Mouse (Mus musculus): ENCODE measurements around the gene Prkce. TPM values are rescaled to one million over a fixed set of nuclear protein-coding genes. Genes with fewer than 3 reads are reported as not detected.

Gene Prkce
- total and polyA plus RNA-seq, 3 experiments, result 2.0 to 6.1 (median 2.7) TPM

DNA sequence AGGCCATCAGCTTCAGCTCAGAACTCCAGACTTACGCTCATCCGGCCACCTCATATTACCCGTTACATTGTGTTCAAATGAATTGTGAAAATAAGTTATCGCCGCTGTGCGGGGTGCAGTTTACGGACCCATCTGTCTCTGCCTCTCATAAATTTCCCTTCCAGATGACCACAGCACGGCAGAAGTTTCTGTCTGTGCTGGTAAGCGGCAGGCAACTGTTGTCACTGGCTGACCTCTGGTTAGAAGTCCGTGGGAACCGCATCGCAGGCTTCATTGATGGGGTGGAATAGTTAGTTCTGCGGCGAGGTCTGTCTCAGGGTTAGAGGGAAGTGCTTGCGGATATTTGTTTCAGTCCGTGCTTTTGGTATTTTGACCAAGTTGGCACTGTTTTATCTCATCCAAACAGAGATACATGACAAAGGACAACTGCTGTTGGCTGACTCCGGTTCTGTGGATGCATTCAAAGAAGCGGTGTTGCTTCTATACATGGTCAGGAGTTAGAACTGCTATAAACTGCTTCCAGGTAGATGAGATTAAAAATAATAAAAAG, 372.4 kb downstream of the Prkce start:
- DNase-seq (ENCODE audit: low spot score), result no peak
- no peaks in the 10 kb centered on the region for H3K36me3 ChIP-seq (replicated peaks)
- no peaks in the 10 kb centered on the region for H3K4me1 ChIP-seq (ENCODE audit: insufficient read depth, low read depth, low read length)
- TF ChIP-seq CTCF (IDR thresholded peaks at IDR 0.05; ENCODE audit: low read depth, low read length), result no peak
- no peak for TF ChIP-seq POLR2AphosphoS5 (IDR thresholded peaks at IDR 0.05; ENCODE audit: insufficient replicate concordance, low read depth, low read length)
- TF ChIP-seq GATA2 (IDR thresholded peaks at IDR 0.05; ENCODE audit: borderline replicate concordance, low read depth, low read length), result no peak
- no peak for TF ChIP-seq GATA1 (IDR thresholded peaks at IDR 0.05; ENCODE audit: borderline replicate concordance, low read length)
- TF ChIP-seq TAL1 (conservative IDR thresholded peaks at IDR 0.05; ENCODE audit: low read depth, low read length), result no peak
- no peak for ATAC-seq (ENCODE audit: extremely low read depth, insufficient number of reproducible peaks, low FRiP score, poor library complexity, severe bottlenecking)
- H3K9me3 ChIP-seq (replicated peaks), result peaks cover 19% of the 10 kb centered on the region
- H3K27me3 ChIP-seq (ENCODE audit: insufficient read depth, low read length), result no peaks in the 10 kb centered on the region
- no peak overlapping the region for H3K4me3 ChIP-seq (ENCODE audit: low read depth, low read length)

DNA sequence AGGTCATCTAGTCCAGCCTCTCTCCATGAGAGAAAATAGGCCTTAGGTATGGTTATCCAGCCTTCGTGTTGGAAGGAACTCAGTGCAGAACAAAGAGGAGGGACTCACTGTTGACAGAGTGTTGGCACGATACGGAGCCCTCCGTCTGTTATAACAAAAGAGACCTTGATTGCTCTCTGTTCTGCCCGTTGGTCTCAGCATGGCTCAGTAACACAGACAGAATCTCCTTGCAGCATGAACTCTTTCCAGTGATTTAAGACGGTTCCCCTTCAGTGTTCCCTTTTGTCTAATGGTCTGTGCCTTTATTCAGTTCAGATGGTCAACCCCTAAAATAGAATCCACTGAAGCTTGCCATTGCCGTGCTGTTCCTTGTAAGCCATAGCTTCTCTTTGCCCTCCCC, 378.9 kb downstream of the Prkce start:
- DNase-seq (ENCODE audit: low spot score) (no peak), ATAC-seq (ENCODE audit: extremely low read depth, insufficient number of reproducible peaks, low FRiP score, poor library complexity, severe bottlenecking) (no peak)
- peaks cover 25% of the 10 kb centered on the region for H3K9me3 ChIP-seq (replicated peaks)
- H3K36me3 ChIP-seq (replicated peaks), result no peaks in the 10 kb centered on the region
- no peaks in the 10 kb centered on the region for H3K27me3 ChIP-seq (ENCODE audit: insufficient read depth, low read length)
- TF ChIP-seq POLR2AphosphoS5 (IDR thresholded peaks at IDR 0.05; ENCODE audit: insufficient replicate concordance, low read depth, low read length) (no peak), GATA2 (IDR thresholded peaks at IDR 0.05; ENCODE audit: borderline replicate concordance, low read depth, low read length) (no peak), CTCF (IDR thresholded peaks at IDR 0.05; ENCODE audit: low read depth, low read length) (no peak)
- no peak overlapping the region for H3K4me3 ChIP-seq (ENCODE audit: low read depth, low read length)
- H3K4me1 ChIP-seq (ENCODE audit: insufficient read depth, low read depth, low read length), result no peaks in the 10 kb centered on the region

DNA sequence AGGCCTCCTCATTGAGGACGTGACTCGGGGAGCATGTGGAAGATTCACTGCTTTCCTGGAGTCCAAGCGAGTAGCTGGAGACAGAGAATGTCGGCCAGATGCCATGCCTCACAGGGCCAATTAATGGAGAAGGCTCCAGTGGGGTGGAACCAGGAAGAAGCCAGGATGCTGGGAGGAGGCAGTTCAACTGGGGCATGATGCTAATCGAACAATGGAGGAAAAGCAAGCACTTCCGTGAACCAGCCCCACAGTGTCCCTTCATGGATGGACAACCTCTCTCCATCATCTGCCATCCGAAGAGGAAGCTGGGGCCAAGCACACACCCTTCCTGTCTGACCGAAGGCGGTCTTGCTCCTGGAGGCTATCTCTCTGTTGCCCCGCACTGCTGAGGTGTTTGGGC, 381.5 kb downstream of the Prkce start:
- TF ChIP-seq GATA1 (IDR thresholded peaks at IDR 0.05; ENCODE audit: borderline replicate concordance, low read length) (no peak), GATA2 (IDR thresholded peaks at IDR 0.05; ENCODE audit: borderline replicate concordance, low read depth, low read length) (no peak), POLR2AphosphoS5 (IDR thresholded peaks at IDR 0.05; ENCODE audit: insufficient replicate concordance, low read depth, low read length) (no peak), CTCF (IDR thresholded peaks at IDR 0.05; ENCODE audit: low read depth, low read length) (no peak), TAL1 (conservative IDR thresholded peaks at IDR 0.05; ENCODE audit: low read depth, low read length) (no peak)
- ATAC-seq (ENCODE audit: extremely low read depth, insufficient number of reproducible peaks, low FRiP score, poor library complexity, severe bottlenecking), result no peak
- H3K4me1 ChIP-seq (ENCODE audit: insufficient read depth, low read depth, low read length), result no peaks in the 10 kb centered on the region
- H3K4me3 ChIP-seq (ENCODE audit: low read depth, low read length), result no peak overlapping the region
- no peaks in the 10 kb centered on the region for H3K36me3 ChIP-seq (replicated peaks)
- no peaks in the 10 kb centered on the region for H3K27me3 ChIP-seq (ENCODE audit: insufficient read depth, low read length)
- H3K9me3 ChIP-seq (replicated peaks), result peaks cover 45% of the 10 kb centered on the region
- no peak for DNase-seq (ENCODE audit: low spot score)

DNA sequence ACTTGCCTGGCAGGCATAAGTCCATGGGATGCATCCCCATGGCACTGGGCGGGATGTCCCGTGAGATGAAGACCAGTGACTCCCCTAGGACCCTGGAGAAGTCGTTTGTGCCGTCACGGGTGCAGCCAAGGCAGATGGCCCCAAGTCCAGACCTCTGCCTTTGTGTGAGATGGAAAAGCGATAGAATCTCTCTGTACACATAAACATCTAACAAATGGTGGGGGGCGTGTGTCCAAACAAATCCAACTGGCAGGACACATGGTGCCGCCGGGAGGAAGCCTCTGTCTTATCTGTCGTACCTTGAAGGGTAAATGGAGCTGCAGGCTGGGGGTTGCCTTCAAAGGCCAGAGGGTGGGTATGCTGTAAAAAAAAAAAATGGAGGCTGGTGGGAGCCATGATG, 384.0 kb downstream of the Prkce start:
- no peaks in the 10 kb centered on the region for H3K4me1 ChIP-seq (ENCODE audit: insufficient read depth, low read depth, low read length)
- H3K4me3 ChIP-seq (ENCODE audit: low read depth, low read length), result no peak overlapping the region
- no peaks in the 10 kb centered on the region for H3K27me3 ChIP-seq (ENCODE audit: insufficient read depth, low read length)
- no peak for DNase-seq (ENCODE audit: low spot score)
- no peaks in the 10 kb centered on the region for H3K36me3 ChIP-seq (replicated peaks)
- no peak for ATAC-seq (ENCODE audit: extremely low read depth, insufficient number of reproducible peaks, low FRiP score, poor library complexity, severe bottlenecking)
- TF ChIP-seq CTCF (IDR thresholded peaks at IDR 0.05; ENCODE audit: low read depth, low read length), result no peak
- no peak for TF ChIP-seq TAL1 (conservative IDR thresholded peaks at IDR 0.05; ENCODE audit: low read depth, low read length)
- no peak for TF ChIP-seq POLR2AphosphoS5 (IDR thresholded peaks at IDR 0.05; ENCODE audit: insufficient replicate concordance, low read depth, low read length)
- no peak for TF ChIP-seq GATA1 (IDR thresholded peaks at IDR 0.05; ENCODE audit: borderline replicate concordance, low read length)
- no peak for TF ChIP-seq GATA2 (IDR thresholded peaks at IDR 0.05; ENCODE audit: borderline replicate concordance, low read depth, low read length)
- H3K9me3 ChIP-seq (replicated peaks), result peaks cover 46% of the 10 kb centered on the region

DNA sequence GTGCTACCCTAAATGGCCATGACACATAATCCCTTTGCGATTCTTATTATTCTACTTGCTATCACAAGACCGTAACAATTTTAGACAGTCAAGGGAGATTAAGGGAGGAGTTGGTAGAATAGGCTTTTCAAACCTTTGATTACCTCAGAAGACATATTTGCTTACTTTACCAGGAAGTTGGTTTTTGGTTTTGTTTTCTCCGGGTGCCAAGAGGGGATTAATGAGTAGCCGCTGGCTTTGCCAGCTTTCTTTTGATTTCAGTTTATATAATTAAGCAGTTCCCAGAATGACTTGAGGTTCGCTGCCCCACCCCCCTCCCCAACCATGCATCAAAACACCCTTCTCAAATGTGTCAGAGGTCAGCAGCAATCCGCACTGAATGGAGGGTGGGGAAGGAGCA, 384.4 kb downstream of the Prkce start:
- Histone ChIP-seq H3K27me3 (ENCODE audit: insufficient read depth, low read length) (no peaks in the 10 kb centered on the region), H3K4me1 (ENCODE audit: insufficient read depth, low read depth, low read length) (no peaks in the 10 kb centered on the region), H3K4me3 (ENCODE audit: low read depth, low read length) (no peak overlapping the region), H3K36me3 (replicated peaks) (no peaks in the 10 kb centered on the region), H3K9me3 (replicated peaks) (peaks cover 48% of the 10 kb centered on the region)
- TF ChIP-seq GATA2 (IDR thresholded peaks at IDR 0.05; ENCODE audit: borderline replicate concordance, low read depth, low read length) (no peak), TAL1 (conservative IDR thresholded peaks at IDR 0.05; ENCODE audit: low read depth, low read length) (no peak), GATA1 (IDR thresholded peaks at IDR 0.05; ENCODE audit: borderline replicate concordance, low read length) (no peak), POLR2AphosphoS5 (IDR thresholded peaks at IDR 0.05; ENCODE audit: insufficient replicate concordance, low read depth, low read length) (no peak), CTCF (IDR thresholded peaks at IDR 0.05; ENCODE audit: low read depth, low read length) (no peak)
- DNase-seq (ENCODE audit: low spot score) (no peak), ATAC-seq (ENCODE audit: extremely low read depth, insufficient number of reproducible peaks, low FRiP score, poor library complexity, severe bottlenecking) (no peak)

DNA sequence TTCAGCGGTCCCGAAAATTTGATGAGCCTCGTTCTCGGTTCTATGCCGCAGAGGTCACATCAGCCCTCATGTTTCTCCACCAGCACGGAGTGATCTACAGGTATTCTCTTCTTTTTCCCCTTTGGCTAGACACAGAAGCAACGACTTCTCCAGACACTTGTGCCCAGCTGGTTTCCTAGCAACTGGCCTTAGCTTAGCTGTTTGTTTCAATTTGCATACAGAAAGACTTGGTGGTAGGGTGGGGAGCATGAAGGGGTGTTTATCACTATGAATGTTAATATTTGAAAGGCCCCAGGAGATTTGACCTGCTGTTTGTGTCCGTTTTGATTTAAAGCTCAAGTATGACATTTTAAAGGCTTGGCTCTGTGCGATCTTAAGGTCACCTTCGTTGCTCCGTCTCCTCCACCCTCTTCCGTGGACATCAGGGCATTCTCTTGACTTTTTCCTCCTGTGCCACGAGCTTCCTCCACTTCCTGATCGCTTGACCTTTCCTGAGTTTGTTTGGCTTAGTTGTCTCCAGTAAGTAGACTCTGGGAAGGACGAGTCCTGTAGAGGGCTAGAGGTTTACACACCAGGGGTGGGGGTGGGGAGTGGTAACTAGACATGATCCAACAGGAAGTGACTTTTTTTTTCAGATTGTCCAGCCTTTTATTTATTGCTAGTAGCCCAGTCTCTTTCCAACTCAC, 391.8 kb downstream of the Prkce start:
- Histone ChIP-seq H3K27me3 (ENCODE audit: insufficient read depth, low read length) (no peaks in the 10 kb centered on the region), H3K4me3 (ENCODE audit: low read depth, low read length) (no peak overlapping the region), H3K4me1 (ENCODE audit: insufficient read depth, low read depth, low read length) (no peaks in the 10 kb centered on the region), H3K9me3 (replicated peaks) (peaks cover 30% of the 10 kb centered on the region), H3K36me3 (replicated peaks) (no peaks in the 10 kb centered on the region)
- ATAC-seq (ENCODE audit: extremely low read depth, insufficient number of reproducible peaks, low FRiP score, poor library complexity, severe bottlenecking), result no peak
- DNase-seq (ENCODE audit: low spot score), result no peak
- TF ChIP-seq GATA1 (IDR thresholded peaks at IDR 0.05; ENCODE audit: borderline replicate concordance, low read length) (no peak), CTCF (IDR thresholded peaks at IDR 0.05; ENCODE audit: low read depth, low read length) (no peak), POLR2AphosphoS5 (IDR thresholded peaks at IDR 0.05; ENCODE audit: insufficient replicate concordance, low read depth, low read length) (no peak), GATA2 (IDR thresholded peaks at IDR 0.05; ENCODE audit: borderline replicate concordance, low read depth, low read length) (no peak), TAL1 (conservative IDR thresholded peaks at IDR 0.05; ENCODE audit: low read depth, low read length) (no peak)

All from G1E (cell line).